Mouse (Mus musculus) gastrocnemius, adult 2 months (tissue): ENCODE measurements around the gene Hrasls5. TPM values are rescaled to one million over a fixed set of nuclear protein-coding genes. Genes with fewer than 3 reads are reported as not detected.
A peak's percentile ranks its signal among the peaks of the same experiment; 100 is the strongest.

ENCODE experiments used
- DNase-seq: peaks from one replicate; pipeline ENCODE4 v3.0.0; 2022
- H3K27ac ChIP-seq: fragments of 200-600 bp; 2 replicates; pipeline ENCODE4 v1.8.1; 2022; ENCODE audit warnings: mild to moderate bottlenecking
- H3K4me3 ChIP-seq: fragments of 200-600 bp; 2 replicates; pipeline ENCODE4 v1.8.1; 2022; ENCODE audit warnings: mild to moderate bottlenecking, moderate library complexity
- CTCF ChIP-seq: fragments of 200-600 bp; IDR thresholded peaks from 2 replicates; pipeline ENCODE4 v1.8.1; 2022; ENCODE audit warnings: antibody characterized with exemption, mild to moderate bottlenecking, moderate library complexity
- intact Hi-C: fragments of 180-260 bp; cut with DNase I; formaldehyde crosslinking; loops from one replicate; pipeline ENCODE4 v1.15.1; 2025
- total RNA-seq, 2 experiments: library from RNA; stranded (reverse); gene quantifications; 2 replicates each; pipeline ENCODE4 v1.2.3; 2021

Hrasls5 gene
- total RNA-seq, 2 experiments from 2014 or later, result not detected

GRCm38 (mm10) chr19:7616231-7616930 is 4.0 kb downstream of the Hrasls5 start:
- Histone ChIP-seq H3K27ac (no peak overlapping the region), H3K4me3 (no peak overlapping the region)
- intact Hi-C loops, result no loop called here
- TF ChIP-seq CTCF, result no peak
- no peak for DNase-seq

GRCm38 (mm10) chr19:7617085-7617484 is 4.7 kb downstream of the Hrasls5 start:
- DNase-seq, result no peak
- TF ChIP-seq CTCF, result no peak
- Histone ChIP-seq H3K27ac (no peak overlapping the region), H3K4me3 (no peak overlapping the region)
- intact Hi-C loops, result loop anchor here (1.0 kb wide), 1 partner anchor 88 kb away; no protein-coding TSS in a partner anchor

- peak; percentile 78 for TF ChIP-seq CTCF
- Histone ChIP-seq H3K27ac (no peak overlapping the region), H3K4me3 (no peak overlapping the region)
- peak; percentile 64 for DNase-seq
- intact Hi-C loops, result loop anchor here (1.0 kb wide), 1 partner anchor 88 kb away; no protein-coding TSS in a partner anchor
Observed at GRCm38 (mm10) chr19:7617696-7618095, 5.4 kb downstream of the Hrasls5 start.

GRCm38 (mm10) chr19:7633021-7633420 is 20.7 kb downstream of the Hrasls5 start:
- intact Hi-C loops, result no loop called here
- no peak for TF ChIP-seq CTCF
- Histone ChIP-seq H3K4me3 (no peak overlapping the region), H3K27ac (no peak overlapping the region)
- no peak for DNase-seq

GRCm38 (mm10) chr19:7633786-7634185 is 21.4 kb downstream of the Hrasls5 start:
- no peak overlapping the region for H3K4me3 ChIP-seq
- H3K27ac ChIP-seq, result no peak overlapping the region
- intact Hi-C loops, result no loop called here
- no peak for DNase-seq
- no peak for TF ChIP-seq CTCF

GRCm38 (mm10) chr19:7648913-7649666 is 36.7 kb downstream of the Hrasls5 start:
- TF ChIP-seq CTCF, result no peak
- intact Hi-C loops, result no loop called here
- H3K27ac ChIP-seq, result no peak overlapping the region
- no peak overlapping the region for H3K4me3 ChIP-seq
- DNase-seq, result no peak

- TF ChIP-seq CTCF, result no peak
- Histone ChIP-seq H3K4me3 (no peak overlapping the region), H3K27ac (no peak overlapping the region)
- DNase-seq, result no peak
- intact Hi-C loops, result no loop called here
Observed at GRCm38 (mm10) chr19:7672033-7672432, 59.7 kb downstream of the Hrasls5 start.

- intact Hi-C loops, result no loop called here
- H3K27ac ChIP-seq, result no peak overlapping the region
- no peak for DNase-seq
- TF ChIP-seq CTCF, result no peak
- H3K4me3 ChIP-seq, result no peak overlapping the region
Observed at GRCm38 (mm10) chr19:7687988-7688387, 75.6 kb downstream of the Hrasls5 start.

Other genes starting within 250 kb of the Hrasls5 start
- 1 to 10 TPM; 8.0 to 10.0 TPM for gene Spindoc, start 229.5 kb upstream of the Hrasls5 start, total RNA-seq
- gene 2700081O15Rik, start 194.9 kb upstream of the Hrasls5 start, total RNA-seq, result 1 to 10 TPM; 5.3 to 5.9 TPM
- 10 to 100 TPM; 30.6 to 37.7 TPM for gene Rtn3, start 129.3 kb upstream of the Hrasls5 start, total RNA-seq
- 1 to 10 TPM; 7.8 to 8.5 TPM for gene Atl3, start 118.5 kb upstream of the Hrasls5 start, total RNA-seq
- gene Pla2g16, start 55.1 kb upstream of the Hrasls5 start, total RNA-seq, result 100 to 1,000 TPM in 1 of 2 experiments, 10 to 100 TPM in 1; 94.3 to 127 TPM
- under 1 TPM; 0.13 to 0.20 TPM for gene Lgals12, start 5.3 kb upstream of the Hrasls5 start, total RNA-seq
- not detected for gene Slc22a19, start 98.8 kb downstream of the Hrasls5 start, total RNA-seq
- gene Slc22a26, start 190.1 kb downstream of the Hrasls5 start, total RNA-seq, result not detected